Mouse (Mus musculus): ENCODE measurements at regions not wholly inside any gene's neighbourhood (a gene's known extent, or its start where the extent isn't known, plus 50 kb on each side); places are given as distances from the start of the nearest gene placed in this dataset.

DNA sequence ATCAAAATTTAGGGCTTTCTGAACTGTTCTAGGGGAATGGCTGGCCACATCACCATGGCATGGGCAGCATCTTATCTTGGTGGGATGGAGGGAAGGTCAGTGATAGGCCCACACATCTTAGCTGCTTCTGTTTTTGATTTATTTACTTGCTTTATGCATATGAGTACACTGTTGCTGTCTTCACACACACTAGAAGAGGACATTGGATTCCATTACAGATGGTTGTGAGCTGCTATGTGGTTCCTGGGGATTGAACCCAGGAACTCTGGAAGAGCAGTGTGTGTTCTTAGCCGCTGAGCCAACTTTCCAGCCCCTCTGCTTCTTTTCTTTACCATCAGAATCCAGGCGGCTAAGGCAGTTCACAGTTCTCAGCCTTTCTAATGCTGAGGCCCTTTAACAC lies 260.4 kb downstream of the Dact1 start:
- Histone ChIP-seq H3K36me3 (replicated peaks) (no peaks in the 10 kb centered on the region), H3K4me3 (ENCODE audit: low read depth, low read length) (no peak overlapping the region), H3K4me1 (ENCODE audit: insufficient read depth, low read depth, low read length) (no peaks in the 10 kb centered on the region), H3K27me3 (ENCODE audit: insufficient read depth, low read length) (peaks cover 6% of the 10 kb centered on the region; the same call in 1 of the 2 replicates), H3K9me3 (replicated peaks) (no peaks in the 10 kb centered on the region)
- ATAC-seq (ENCODE audit: extremely low read depth, insufficient number of reproducible peaks, low FRiP score, poor library complexity, severe bottlenecking) (no peak), DNase-seq (ENCODE audit: low spot score) (no peak)
- TF ChIP-seq CTCF (IDR thresholded peaks at IDR 0.05; ENCODE audit: low read depth, low read length), result no peak
- TF ChIP-seq POLR2AphosphoS5 (IDR thresholded peaks at IDR 0.05; ENCODE audit: insufficient replicate concordance, low read depth, low read length), result no peak
- TF ChIP-seq TAL1 (conservative IDR thresholded peaks at IDR 0.05; ENCODE audit: low read depth, low read length), result no peak
- TF ChIP-seq GATA2 (IDR thresholded peaks at IDR 0.05; ENCODE audit: borderline replicate concordance, low read depth, low read length), result no peak

DNA sequence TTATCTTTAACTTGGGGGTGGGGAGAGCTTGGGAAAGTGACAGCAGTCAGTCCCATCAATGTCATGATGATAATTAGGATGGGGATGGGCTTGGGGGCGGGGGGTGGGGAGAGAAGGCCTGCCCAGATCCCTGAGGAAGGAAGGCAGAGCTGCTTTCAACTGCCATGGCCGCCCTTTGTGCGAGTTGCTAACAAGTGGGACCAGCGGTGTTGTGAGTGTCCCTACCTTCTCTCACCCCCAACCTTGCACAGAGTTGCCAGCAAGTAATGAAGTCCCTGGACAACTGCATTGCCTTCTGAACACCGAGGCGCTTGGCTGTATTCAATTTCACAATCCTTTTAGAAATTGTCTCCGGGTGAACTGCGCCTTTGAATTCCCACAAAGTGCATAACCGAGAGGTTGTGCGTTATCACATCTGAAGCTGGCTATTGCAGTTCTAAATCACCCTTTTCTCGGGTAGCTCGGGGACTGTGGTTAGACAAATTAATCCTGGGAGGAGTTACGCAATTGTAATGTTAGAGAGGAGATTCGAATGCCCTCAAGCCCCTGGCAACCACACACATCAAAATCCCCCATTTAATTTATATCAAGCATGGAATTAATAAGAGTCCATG lies 257.9 kb upstream of the Daam1 start:
- TF ChIP-seq GATA1 (IDR thresholded peaks at IDR 0.05; ENCODE audit: borderline replicate concordance, low read length) (no peak), TAL1 (conservative IDR thresholded peaks at IDR 0.05; ENCODE audit: low read depth, low read length) (no peak), CTCF (IDR thresholded peaks at IDR 0.05; ENCODE audit: low read depth, low read length) (no peak), GATA2 (IDR thresholded peaks at IDR 0.05; ENCODE audit: borderline replicate concordance, low read depth, low read length) (no peak), POLR2AphosphoS5 (IDR thresholded peaks at IDR 0.05; ENCODE audit: insufficient replicate concordance, low read depth, low read length) (no peak)
- DNase-seq (ENCODE audit: low spot score), result no peak
- H3K4me1 ChIP-seq (ENCODE audit: insufficient read depth, low read depth, low read length), result no peaks in the 10 kb centered on the region
- H3K36me3 ChIP-seq (replicated peaks), result no peaks in the 10 kb centered on the region
- H3K4me3 ChIP-seq (ENCODE audit: low read depth, low read length), result no peak overlapping the region
- peaks cover 3% of the 10 kb centered on the region; the same call in 1 of the 2 replicates for H3K27me3 ChIP-seq (ENCODE audit: insufficient read depth, low read length)
- H3K9me3 ChIP-seq (replicated peaks), result peaks cover 2% of the 10 kb centered on the region; the same call in 1 of the 2 replicates
- ATAC-seq (ENCODE audit: extremely low read depth, insufficient number of reproducible peaks, low FRiP score, poor library complexity, severe bottlenecking), result no peak

- no peak for ATAC-seq (ENCODE audit: extremely low read depth, insufficient number of reproducible peaks, low FRiP score, poor library complexity, severe bottlenecking)
- peaks cover 3% of the 10 kb centered on the region; the same call in 1 of the 2 replicates for H3K27me3 ChIP-seq (ENCODE audit: insufficient read depth, low read length)
- TF ChIP-seq TAL1 (conservative IDR thresholded peaks at IDR 0.05; ENCODE audit: low read depth, low read length) (no peak), GATA2 (IDR thresholded peaks at IDR 0.05; ENCODE audit: borderline replicate concordance, low read depth, low read length) (no peak), GATA1 (IDR thresholded peaks at IDR 0.05; ENCODE audit: borderline replicate concordance, low read length) (no peak), CTCF (IDR thresholded peaks at IDR 0.05; ENCODE audit: low read depth, low read length) (no peak), POLR2AphosphoS5 (IDR thresholded peaks at IDR 0.05; ENCODE audit: insufficient replicate concordance, low read depth, low read length) (no peak)
- H3K4me3 ChIP-seq (ENCODE audit: low read depth, low read length), result no peak overlapping the region
- no peaks in the 10 kb centered on the region for H3K4me1 ChIP-seq (ENCODE audit: insufficient read depth, low read depth, low read length)
- H3K9me3 ChIP-seq (replicated peaks), result peaks cover 2% of the 10 kb centered on the region; the same call in 1 of the 2 replicates
- no peaks in the 10 kb centered on the region for H3K36me3 ChIP-seq (replicated peaks)
- no peak for DNase-seq (ENCODE audit: low spot score)
These were observed 257.4 kb upstream of the Daam1 start for GRCm38 (mm10) chr12:71573456-71573855.

DNA sequence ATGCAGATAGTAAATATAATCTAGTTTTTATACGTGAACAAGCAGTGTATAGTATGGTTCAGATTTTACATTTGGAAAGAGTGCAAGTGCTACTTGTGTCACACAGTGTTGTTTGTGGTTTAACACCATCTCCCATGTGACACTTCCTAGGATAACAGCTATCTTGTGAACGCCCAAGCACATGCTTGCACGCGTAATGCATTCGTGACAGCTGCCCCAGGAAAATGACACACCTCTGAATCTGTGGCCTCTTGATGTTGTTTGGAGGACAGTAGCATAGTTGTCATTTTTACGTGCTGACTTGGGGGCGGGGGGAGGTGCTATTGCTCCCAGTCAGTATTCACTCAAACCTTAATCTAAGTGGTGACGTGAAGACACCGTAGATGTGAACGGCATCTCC lies 256.2 kb upstream of the Daam1 start:
- no peak for ATAC-seq (ENCODE audit: extremely low read depth, insufficient number of reproducible peaks, low FRiP score, poor library complexity, severe bottlenecking)

GRCm38 (mm10) chr12:71577349-71577748 lies 253.5 kb upstream of the Daam1 start:
- no peaks in the 10 kb centered on the region for H3K4me1 ChIP-seq (ENCODE audit: insufficient read depth, low read depth, low read length)
- TF ChIP-seq GATA2 (IDR thresholded peaks at IDR 0.05; ENCODE audit: borderline replicate concordance, low read depth, low read length) (no peak), TAL1 (conservative IDR thresholded peaks at IDR 0.05; ENCODE audit: low read depth, low read length) (no peak), POLR2AphosphoS5 (IDR thresholded peaks at IDR 0.05; ENCODE audit: insufficient replicate concordance, low read depth, low read length) (no peak), CTCF (IDR thresholded peaks at IDR 0.05; ENCODE audit: low read depth, low read length) (no peak), GATA1 (IDR thresholded peaks at IDR 0.05; ENCODE audit: borderline replicate concordance, low read length) (no peak)
- H3K36me3 ChIP-seq (replicated peaks), result no peaks in the 10 kb centered on the region
- 0 out of 2 replicates have a peak, but pooled peaks cover under 1% of the 10 kb centered on the region for H3K27me3 ChIP-seq (ENCODE audit: insufficient read depth, low read length)
- peaks cover 2% of the 10 kb centered on the region; the same call in 1 of the 2 replicates for H3K9me3 ChIP-seq (replicated peaks)
- no peak for ATAC-seq (ENCODE audit: extremely low read depth, insufficient number of reproducible peaks, low FRiP score, poor library complexity, severe bottlenecking)
- no peak for DNase-seq (ENCODE audit: low spot score)
- H3K4me3 ChIP-seq (ENCODE audit: low read depth, low read length), result no peak overlapping the region

More for the DNA sequence above, 256.2 kb upstream of the Daam1 start:
- Histone ChIP-seq H3K4me1 (ENCODE audit: insufficient read depth, low read depth, low read length) (no peaks in the 10 kb centered on the region), H3K27me3 (ENCODE audit: insufficient read depth, low read length) (peaks cover 3% of the 10 kb centered on the region; the same call in 1 of the 2 replicates), H3K9me3 (replicated peaks) (peaks cover 2% of the 10 kb centered on the region; the same call in 1 of the 2 replicates), H3K36me3 (replicated peaks) (no peaks in the 10 kb centered on the region), H3K4me3 (ENCODE audit: low read depth, low read length) (no peak overlapping the region)
- DNase-seq (ENCODE audit: low spot score), result no peak
- TF ChIP-seq GATA1 (IDR thresholded peaks at IDR 0.05; ENCODE audit: borderline replicate concordance, low read length) (no peak), CTCF (IDR thresholded peaks at IDR 0.05; ENCODE audit: low read depth, low read length) (no peak), GATA2 (IDR thresholded peaks at IDR 0.05; ENCODE audit: borderline replicate concordance, low read depth, low read length) (no peak), POLR2AphosphoS5 (IDR thresholded peaks at IDR 0.05; ENCODE audit: insufficient replicate concordance, low read depth, low read length) (no peak), TAL1 (conservative IDR thresholded peaks at IDR 0.05; ENCODE audit: low read depth, low read length) (no peak)

DNA sequence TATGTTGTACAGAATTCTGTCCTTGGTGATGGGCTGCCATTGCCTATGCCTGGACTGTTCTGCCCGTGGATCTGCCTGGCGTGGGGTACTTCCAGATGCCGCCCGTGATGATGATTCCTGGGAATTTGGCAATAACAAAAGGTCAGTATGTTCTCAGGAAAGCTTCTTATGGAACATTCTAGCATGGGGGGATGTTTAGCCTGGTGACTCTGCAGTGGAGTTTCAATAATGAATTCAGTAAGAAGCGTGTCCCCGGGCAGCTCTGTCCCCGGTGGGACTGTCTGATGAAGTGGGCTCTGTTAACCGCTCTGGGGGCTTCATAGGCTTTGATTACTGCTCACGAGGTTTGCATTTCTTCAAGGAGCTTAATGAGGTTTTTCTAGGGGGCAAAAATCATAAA lies 252.9 kb upstream of the Daam1 start:
- Histone ChIP-seq H3K27me3 (ENCODE audit: insufficient read depth, low read length) (no peaks in the 10 kb centered on the region), H3K9me3 (replicated peaks) (peaks cover 2% of the 10 kb centered on the region; the same call in 1 of the 2 replicates), H3K36me3 (replicated peaks) (no peaks in the 10 kb centered on the region), H3K4me3 (ENCODE audit: low read depth, low read length) (no peak overlapping the region), H3K4me1 (ENCODE audit: insufficient read depth, low read depth, low read length) (no peaks in the 10 kb centered on the region)
- no peak for ATAC-seq (ENCODE audit: extremely low read depth, insufficient number of reproducible peaks, low FRiP score, poor library complexity, severe bottlenecking)
- DNase-seq (ENCODE audit: low spot score), result no peak
- TF ChIP-seq GATA1 (IDR thresholded peaks at IDR 0.05; ENCODE audit: borderline replicate concordance, low read length), result no peak
- TF ChIP-seq GATA2 (IDR thresholded peaks at IDR 0.05; ENCODE audit: borderline replicate concordance, low read depth, low read length), result no peak
- TF ChIP-seq CTCF (IDR thresholded peaks at IDR 0.05; ENCODE audit: low read depth, low read length), result no peak
- TF ChIP-seq POLR2AphosphoS5 (IDR thresholded peaks at IDR 0.05; ENCODE audit: insufficient replicate concordance, low read depth, low read length), result no peak
- TF ChIP-seq TAL1 (conservative IDR thresholded peaks at IDR 0.05; ENCODE audit: low read depth, low read length), result no peak
